Comparison of ENCODE assay signal across 9 mouse cellular contexts in genomic region chrX:153007685-153008047, GRCm38 (mm10). TPM values are rescaled to one million over a fixed set of nuclear protein-coding genes. Genes with fewer than 3 reads are reported as not detected.
DNase-seq lines count a peak whose midpoint lies in the region; ATAC-seq and TF ChIP-seq lines count a peak whose summit lies in the region.
"Had no signal": no experiment of that assay in that cellular context is flagged by ENCODE, and none has a peak within 500 bp of the region (broad histone marks: within the 10 kb centered on the region; RNA-seq: fewer than 3 reads in every experiment).

No protein-coding gene starts in this region.

- peak overlapping the region; percentile 69; the same call in 1 of the 2 replicates for H3K9ac ChIP-seq in embryonic facial prominence, embryonic 13.5 days
- H3K9ac ChIP-seq in hindbrain, embryonic 16.5 days (ENCODE audit: low read depth, low read length) = peak overlapping the region; percentile 75
- H3K9ac ChIP-seq in midbrain, embryonic 15.5 days = peak overlapping the region; percentile 67

- H3K4me1 ChIP-seq in embryonic facial prominence, embryonic 13.5 days = no peaks in the 10 kb centered on the region
- no peaks in the 10 kb centered on the region for H3K4me1 ChIP-seq in hindbrain, embryonic 16.5 days (ENCODE audit: control insufficient read depth, insufficient read depth, low read depth, low read length)
- no peaks in the 10 kb centered on the region for H3K4me1 ChIP-seq in midbrain, embryonic 15.5 days

- peak overlapping the region; percentile 91 for H3K27ac ChIP-seq in layer of hippocampus, adult 2 months
- H3K27ac ChIP-seq in embryonic facial prominence, embryonic 13.5 days = no peak overlapping the region
- peak overlapping the region; percentile 90 for H3K27ac ChIP-seq in hindbrain, embryonic 16.5 days (ENCODE audit: low read depth, low read length)
- peak overlapping the region; percentile 86 for H3K27ac ChIP-seq in midbrain, embryonic 15.5 days

- DNase-seq in layer of hippocampus, adult 2 months (ENCODE audit: low spot score in 2 of 2) = no peak
- DNase-seq in layer of hippocampus, postnatal 25 days (ENCODE audit: extremely low spot score in 1 of 2, low spot score in 1 of 2) = no peak
- no peak for DNase-seq in frontal cortex, postnatal 36 days (ENCODE audit: low spot score in 2 of 2)
- no peak for DNase-seq in B cell, adult 2 months
- no peak for DNase-seq in adrenal gland, adult 18-20 months (ENCODE audit: low spot score in 2 of 2)

- H3K36me3 ChIP-seq in embryonic facial prominence, embryonic 13.5 days = no peaks in the 10 kb centered on the region
- no peaks in the 10 kb centered on the region for H3K36me3 ChIP-seq in hindbrain, embryonic 16.5 days (ENCODE audit: control insufficient read depth, insufficient read depth, low read length)
- no peaks in the 10 kb centered on the region for H3K36me3 ChIP-seq in midbrain, embryonic 15.5 days (replicated peaks)

- 38% methylated on average over 9 of the region's 9 CpGs for WGBS in embryonic facial prominence, embryonic 13.5 days
- 26% methylated on average over 9 of the region's 9 CpGs for WGBS in hindbrain, embryonic 16.5 days
- 29% methylated on average over 9 of the region's 9 CpGs for WGBS in midbrain, embryonic 15.5 days

- ATAC-seq in embryonic facial prominence, embryonic 13.5 days (ENCODE audit: insufficient number of reproducible peaks, insufficient read depth, low FRiP score, low TSS enrichment, low read depth) = no peak
- ATAC-seq in hindbrain, embryonic 16.5 days = no peak; the same call in 1 of the 2 replicates
- no peak for ATAC-seq in midbrain, embryonic 15.5 days (replicated peaks)

- peak overlapping the region; percentile 69 for H3K4me3 ChIP-seq in layer of hippocampus, adult 2 months
- peak overlapping the region; percentile 55 for H3K4me3 ChIP-seq in embryonic facial prominence, embryonic 13.5 days
- peak overlapping the region; percentile 61 for H3K4me3 ChIP-seq in hindbrain, embryonic 16.5 days (ENCODE audit: low read length)
- H3K4me3 ChIP-seq in midbrain, embryonic 15.5 days = peak overlapping the region; percentile 57

- H3K9me3 ChIP-seq in embryonic facial prominence, embryonic 13.5 days = no peaks in the 10 kb centered on the region
- H3K9me3 ChIP-seq in hindbrain, embryonic 16.5 days (ENCODE audit: control insufficient read depth, low read length) = no peaks in the 10 kb centered on the region
- no peaks in the 10 kb centered on the region for H3K9me3 ChIP-seq in midbrain, embryonic 15.5 days

- peaks cover 21% of the 10 kb centered on the region for H3K27me3 ChIP-seq in embryonic facial prominence, embryonic 13.5 days
- no peaks in the 10 kb centered on the region; the same call in 1 of the 2 replicates for H3K27me3 ChIP-seq in hindbrain, embryonic 16.5 days (replicated peaks; ENCODE audit: control insufficient read depth, insufficient read depth, low read length)
- H3K27me3 ChIP-seq in midbrain, embryonic 15.5 days (replicated peaks) = peaks cover 2% of the 10 kb centered on the region; the same call in 1 of the 2 replicates

- TF ChIP-seq CTCF in layer of hippocampus, adult 2 months (conservative IDR thresholded peaks at IDR 0.05) = no peak

- H3K4me2 ChIP-seq in embryonic facial prominence, embryonic 13.5 days = peak overlapping the region; percentile 59
- H3K4me2 ChIP-seq in hindbrain, embryonic 16.5 days (ENCODE audit: low read length) = peak overlapping the region; percentile 68
- peak overlapping the region; percentile 60 for H3K4me2 ChIP-seq in midbrain, embryonic 15.5 days

RNA-seq across cellular contexts. Expression of gene Usp51, which starts 1.4 kb away (rescaled TPM):
- total RNA-seq in layer of hippocampus, adult 2 months (2021) = 1 to 10 TPM; 2.5 to 2.7 TPM
- total RNA-seq in layer of hippocampus, postnatal 25 days (2021) = 1 to 10 TPM; 2.4 to 3.0 TPM
- polyA plus RNA-seq in embryonic facial prominence, embryonic 13.5 days (2015; fragmentation: Nextera tagmentation; extraction: Ambion mirVana) = 0.84 and 1.2 TPM in 2 replicates
- 2.8 and 3.1 TPM in 2 replicates for polyA plus RNA-seq in hindbrain, embryonic 16.5 days (2015; fragmentation: Nextera tagmentation; extraction: Ambion mirVana)
- 3.1 and 3.7 TPM in 2 replicates for polyA plus RNA-seq in midbrain, embryonic 15.5 days (2015; fragmentation: Nextera tagmentation; extraction: Ambion mirVana)
- 1 to 10 TPM; 2.6 to 3.7 TPM for total RNA-seq in adrenal gland, adult 18-20 months (2021)
- polyA plus RNA-seq: Patski had no signal

RNA-seq across cellular contexts. Expression of gene Mageh1, which starts 29.7 kb away (rescaled TPM):
- 10 to 100 TPM; 53.2 to 53.6 TPM for total RNA-seq in layer of hippocampus, adult 2 months (2021)
- total RNA-seq in layer of hippocampus, postnatal 25 days (2021) = 10 to 100 TPM; 59.4 to 61.2 TPM
- 64.7 and 65.5 TPM in 2 replicates for polyA plus RNA-seq in embryonic facial prominence, embryonic 13.5 days (2015; fragmentation: Nextera tagmentation; extraction: Ambion mirVana)
- polyA plus RNA-seq in hindbrain, embryonic 16.5 days (2015; fragmentation: Nextera tagmentation; extraction: Ambion mirVana) = 116 and 128 TPM in 2 replicates
- polyA plus RNA-seq in midbrain, embryonic 15.5 days (2015; fragmentation: Nextera tagmentation; extraction: Ambion mirVana) = 136 and 146 TPM in 2 replicates
- total RNA-seq in adrenal gland, adult 18-20 months (2021) = 10 to 100 TPM; 18.5 to 21.1 TPM
